Mouse (Mus musculus): ENCODE data around the gene Llph. TPM values are rescaled to one million over a fixed set of nuclear protein-coding genes. Genes with fewer than 3 reads are reported as not detected.

The Llph gene
- polyA plus RNA-seq, 1 experiment from 2014 or later: 55.5 TPM

GRCm38 (mm10) chr10:120220776-120221175 is 6.1 kb upstream of the Llph start:
- H3K9ac ChIP-seq: no peak overlapping the region
- no peaks in the 10 kb centered on the region for H3K9me3 ChIP-seq (replicated peaks)
- H3K4me3 ChIP-seq: no peak overlapping the region
- no peaks in the 10 kb centered on the region for H3K27me3 ChIP-seq (replicated peaks)
- no peak overlapping the region for H3K4me2 ChIP-seq
- H3K27ac ChIP-seq: no peak overlapping the region
- ATAC-seq: no peak
- 0 out of 2 replicates have a peak, but pooled peaks cover 3% of the 10 kb centered on the region for H3K4me1 ChIP-seq
- H3K36me3 ChIP-seq: peaks cover 50% of the 10 kb centered on the region
- WGBS (ENCODE audit: insufficient replicate concordance): 78% methylated on average over 7 of the region's 7 CpGs

- Histone ChIP-seq H3K27me3 (replicated peaks) (no peaks in the 10 kb centered on the region), H3K36me3 (peaks cover 45% of the 10 kb centered on the region), H3K9me3 (replicated peaks) (no peaks in the 10 kb centered on the region), H3K4me3 (no peak overlapping the region), H3K27ac (no peak overlapping the region), H3K4me2 (no peak overlapping the region), H3K4me1 (peaks cover 28% of the 10 kb centered on the region), H3K9ac (no peak overlapping the region)
- WGBS (ENCODE audit: insufficient replicate concordance): 21% methylated on average over 5 of the region's 5 CpGs
- ATAC-seq: no peak
Measured at GRCm38 (mm10) chr10:120231718-120232117, 4.8 kb downstream of the Llph start.

- peak; percentile 59 for ATAC-seq
- Histone ChIP-seq H3K4me1 (peaks cover 14% of the 10 kb centered on the region), H3K36me3 (peaks cover 38% of the 10 kb centered on the region), H3K27ac (0 out of 2 replicates have a peak overlapping the region, but pooled peaks have one; percentile 13), H3K9me3 (replicated peaks) (no peaks in the 10 kb centered on the region), H3K4me2 (peak overlapping the region; percentile 54), H3K27me3 (replicated peaks) (0 out of 2 replicates have a peak, but pooled peaks cover 1% of the 10 kb centered on the region), H3K9ac (peak overlapping the region; percentile 44; the same call in 1 of the 2 replicates), H3K4me3 (peak overlapping the region; percentile 34)
- 20% methylated on average over 18 of the region's 18 CpGs for WGBS (ENCODE audit: insufficient replicate concordance)
Measured at GRCm38 (mm10) chr10:120233655-120234367, 6.9 kb downstream of the Llph start.

GRCm38 (mm10) chr10:120236855-120237254 is 10.0 kb downstream of the Llph start:
- 62% methylated on average over 9 of the region's 9 CpGs for WGBS (ENCODE audit: insufficient replicate concordance)
- H3K9me3 ChIP-seq (replicated peaks): no peaks in the 10 kb centered on the region
- H3K27ac ChIP-seq: no peak overlapping the region
- 0 out of 2 replicates have a peak, but pooled peaks cover 8% of the 10 kb centered on the region for H3K27me3 ChIP-seq (replicated peaks)
- no peak overlapping the region for H3K4me3 ChIP-seq
- no peak for ATAC-seq
- H3K36me3 ChIP-seq: peaks cover 11% of the 10 kb centered on the region
- 0 out of 2 replicates have a peak, but pooled peaks cover 8% of the 10 kb centered on the region for H3K4me1 ChIP-seq
- H3K9ac ChIP-seq: no peak overlapping the region
- no peak overlapping the region for H3K4me2 ChIP-seq

GRCm38 (mm10) chr10:120238241-120238640 is 11.4 kb downstream of the Llph start:
- 0 out of 2 replicates have a peak, but pooled peaks cover 8% of the 10 kb centered on the region for H3K27me3 ChIP-seq (replicated peaks)
- H3K4me2 ChIP-seq: no peak overlapping the region
- no peaks in the 10 kb centered on the region for H3K36me3 ChIP-seq
- no peak overlapping the region for H3K9ac ChIP-seq
- no peaks in the 10 kb centered on the region for H3K9me3 ChIP-seq (replicated peaks)
- H3K4me1 ChIP-seq: 0 out of 2 replicates have a peak, but pooled peaks cover 7% of the 10 kb centered on the region
- no peak overlapping the region for H3K4me3 ChIP-seq
- no peak overlapping the region for H3K27ac ChIP-seq
- 73% methylated on average over 8 of the region's 8 CpGs for WGBS (ENCODE audit: insufficient replicate concordance)
- no peak for ATAC-seq

GRCm38 (mm10) chr10:120239476-120239875 is 12.6 kb downstream of the Llph start:
- 36% methylated on average over 6 of the region's 6 CpGs for WGBS (ENCODE audit: insufficient replicate concordance)
- Histone ChIP-seq H3K4me1 (no peaks in the 10 kb centered on the region), H3K9me3 (replicated peaks) (no peaks in the 10 kb centered on the region), H3K4me3 (no peak overlapping the region), H3K4me2 (no peak overlapping the region), H3K36me3 (no peaks in the 10 kb centered on the region), H3K9ac (no peak overlapping the region), H3K27me3 (replicated peaks) (0 out of 2 replicates have a peak, but pooled peaks cover 8% of the 10 kb centered on the region), H3K27ac (no peak overlapping the region)
- no peak for ATAC-seq

- Histone ChIP-seq H3K4me1 (no peaks in the 10 kb centered on the region), H3K27ac (no peak overlapping the region), H3K4me3 (no peak overlapping the region), H3K9me3 (replicated peaks) (no peaks in the 10 kb centered on the region), H3K9ac (no peak overlapping the region), H3K36me3 (no peaks in the 10 kb centered on the region), H3K4me2 (no peak overlapping the region), H3K27me3 (replicated peaks) (0 out of 2 replicates have a peak, but pooled peaks cover 8% of the 10 kb centered on the region)
- ATAC-seq: no peak
- 54% methylated on average over 6 of the region's 6 CpGs for WGBS (ENCODE audit: insufficient replicate concordance)
Measured at GRCm38 (mm10) chr10:120242421-120242820, 15.6 kb downstream of the Llph start.

- Histone ChIP-seq H3K4me1 (no peaks in the 10 kb centered on the region), H3K27ac (no peak overlapping the region), H3K9me3 (replicated peaks) (no peaks in the 10 kb centered on the region), H3K36me3 (no peaks in the 10 kb centered on the region), H3K4me3 (no peak overlapping the region), H3K27me3 (replicated peaks) (no peaks in the 10 kb centered on the region), H3K4me2 (no peak overlapping the region), H3K9ac (no peak overlapping the region)
- WGBS (ENCODE audit: insufficient replicate concordance): 70% methylated on average over 5 of the region's 5 CpGs
- no peak for ATAC-seq
Measured at GRCm38 (mm10) chr10:120245681-120246080, 18.8 kb downstream of the Llph start.

GRCm38 (mm10) chr10:120246994-120247750 is 20.3 kb downstream of the Llph start:
- ATAC-seq: no peak
- H3K4me3 ChIP-seq: no peak overlapping the region
- peaks cover 8% of the 10 kb centered on the region for H3K27me3 ChIP-seq (replicated peaks)
- no peaks in the 10 kb centered on the region for H3K36me3 ChIP-seq
- no peaks in the 10 kb centered on the region for H3K4me1 ChIP-seq
- H3K27ac ChIP-seq: no peak overlapping the region
- no peak overlapping the region for H3K9ac ChIP-seq
- H3K4me2 ChIP-seq: no peak overlapping the region
- 42% methylated on average over 9 of the region's 9 CpGs for WGBS (ENCODE audit: insufficient replicate concordance)
- H3K9me3 ChIP-seq (replicated peaks): no peaks in the 10 kb centered on the region

GRCm38 (mm10) chr10:120250911-120251683 is 24.2 kb downstream of the Llph start:
- H3K27ac ChIP-seq: no peak overlapping the region
- peaks cover 16% of the 10 kb centered on the region for H3K27me3 ChIP-seq (replicated peaks)
- no peak overlapping the region for H3K4me2 ChIP-seq
- H3K36me3 ChIP-seq: no peaks in the 10 kb centered on the region
- H3K9me3 ChIP-seq (replicated peaks): no peaks in the 10 kb centered on the region
- WGBS (ENCODE audit: insufficient replicate concordance): 52% methylated on average over 11 of the region's 11 CpGs
- H3K4me1 ChIP-seq: no peaks in the 10 kb centered on the region
- H3K9ac ChIP-seq: no peak overlapping the region
- H3K4me3 ChIP-seq: no peak overlapping the region
- ATAC-seq: no peak

- H3K4me1 ChIP-seq: no peaks in the 10 kb centered on the region
- no peak overlapping the region for H3K4me2 ChIP-seq
- no peaks in the 10 kb centered on the region for H3K36me3 ChIP-seq
- ATAC-seq: no peak
- H3K9ac ChIP-seq: no peak overlapping the region
- WGBS (ENCODE audit: insufficient replicate concordance): 66% methylated on average over 4 of the region's 4 CpGs
- no peak overlapping the region for H3K4me3 ChIP-seq
- no peak overlapping the region for H3K27ac ChIP-seq
- H3K9me3 ChIP-seq (replicated peaks): no peaks in the 10 kb centered on the region
- peaks cover 16% of the 10 kb centered on the region for H3K27me3 ChIP-seq (replicated peaks)
Measured at GRCm38 (mm10) chr10:120251791-120252190, 24.9 kb downstream of the Llph start.
